Mouse (Mus musculus): ENCODE data around the gene Tmem87a. TPM values are rescaled to one million over a fixed set of nuclear protein-coding genes. Genes with fewer than 3 reads are reported as not detected.

The Tmem87a gene
- polyA plus RNA-seq, 1 experiment from 2014 or later: 12.0 TPM

GRCm38 (mm10) chr2:120312276-120312825, 91.6 kb downstream of the Tmem87a start:
- Histone ChIP-seq H3K27ac (ENCODE audit: low read length) (no peak overlapping the region), H3K4me3 (ENCODE audit: low read depth, low read length) (no peak overlapping the region), H3K9me3 (ENCODE audit: low read length) (no peaks in the 10 kb centered on the region), H3K4me1 (ENCODE audit: insufficient read depth, low read depth, low read length) (no peaks in the 10 kb centered on the region), H3K27me3 (replicated peaks; ENCODE audit: insufficient read depth, low read length) (no peaks in the 10 kb centered on the region), H3K9ac (replicated peaks; ENCODE audit: low read depth) (no peak overlapping the region), H3K36me3 (ENCODE audit: insufficient read depth, low read length) (0 out of 2 replicates have a peak, but pooled peaks cover under 1% of the 10 kb centered on the region), H3K4me2 (replicated peaks; ENCODE audit: low read depth, low read length) (no peak overlapping the region)
- peak; percentile 47 for DNase-seq (ENCODE audit: low spot score)
- TF ChIP-seq CTCF (IDR thresholded peaks at IDR 0.05) (no peak), EP300 (IDR thresholded peaks at IDR 0.05) (no peak)
- peak; percentile 24; the same call in 1 of the 2 replicates for ATAC-seq
- WGBS: 66% methylated on average over 7 of the region's 7 CpGs

Other genes with a start within 250 kb of the Tmem87a start
- gene Ehd4, start 249.5 kb downstream of the Tmem87a start, polyA plus RNA-seq (2015; fragmentation: Nextera tagmentation; extraction: Ambion mirVana): 228 and 262 TPM in 2 replicates
- 0.13 TPM in 1 of 2 replicates, not detected in the other for gene Pla2g4e, start 158.8 kb downstream of the Tmem87a start, polyA plus RNA-seq (2015; fragmentation: Nextera tagmentation; extraction: Ambion mirVana)
- gene Pla2g4d, start 114.9 kb downstream of the Tmem87a start, polyA plus RNA-seq (2015; fragmentation: Nextera tagmentation; extraction: Ambion mirVana): not detected in 2 replicates
- gene Pla2g4f, start 89.9 kb downstream of the Tmem87a start, polyA plus RNA-seq (2015; fragmentation: Nextera tagmentation; extraction: Ambion mirVana): 1.8 and 2.2 TPM in 2 replicates
- gene Vps39, start 51.0 kb downstream of the Tmem87a start, polyA plus RNA-seq (2015; fragmentation: Nextera tagmentation; extraction: Ambion mirVana): 15.2 and 15.5 TPM in 2 replicates
- gene Ganc, start 217 bp downstream of the Tmem87a start, polyA plus RNA-seq (2015; fragmentation: Nextera tagmentation; extraction: Ambion mirVana): 10.9 and 11.5 TPM in 2 replicates
- gene Capn3, start 51.9 kb upstream of the Tmem87a start, polyA plus RNA-seq (2015; fragmentation: Nextera tagmentation; extraction: Ambion mirVana): 0.55 and 0.92 TPM in 2 replicates
- 28.2 and 28.5 TPM in 2 replicates for gene Zfp106, start 159.7 kb upstream of the Tmem87a start, polyA plus RNA-seq (2015; fragmentation: Nextera tagmentation; extraction: Ambion mirVana)
- gene Snap23, start 163.6 kb upstream of the Tmem87a start, polyA plus RNA-seq (2015; fragmentation: Nextera tagmentation; extraction: Ambion mirVana): 40.0 and 48.0 TPM in 2 replicates
- 13.2 and 14.2 TPM in 2 replicates for gene Haus2, start 205.3 kb upstream of the Tmem87a start, polyA plus RNA-seq (2015; fragmentation: Nextera tagmentation; extraction: Ambion mirVana)
- gene Lrrc57, start 205.4 kb upstream of the Tmem87a start, polyA plus RNA-seq (2015; fragmentation: Nextera tagmentation; extraction: Ambion mirVana): 24.7 and 28.2 TPM in 2 replicates
- 15.4 and 17.8 TPM in 2 replicates for gene Stard9, start 225.0 kb upstream of the Tmem87a start, polyA plus RNA-seq (2015; fragmentation: Nextera tagmentation; extraction: Ambion mirVana)

All from lung, postnatal 0 days (tissue).